In genomic region chrX:95658600-95659084, GRCm38 (mm10) we compare ENCODE assay signal across 8 mouse cellular contexts. TPM values are rescaled to one million over a fixed set of nuclear protein-coding genes. Genes with fewer than 3 reads are reported as not detected.
DNase-seq lines count a peak whose midpoint lies in the region; ATAC-seq and TF ChIP-seq lines count a peak whose summit lies in the region.

No protein-coding gene starts in this region.

- TF ChIP-seq CTCF in spleen, adult 2 months (IDR thresholded peaks at IDR 0.05; ENCODE audit: extremely low read depth, insufficient read depth, insufficient read length, insufficient replicate concordance), result no peak
- no peak for TF ChIP-seq CTCF in olfactory bulb, adult 2 months (IDR thresholded peaks at IDR 0.05; ENCODE audit: insufficient read depth, low read depth, low read length)

- DNase-seq in cerebellum, postnatal 14 days, result peak; percentile 50 to 51
- DNase-seq in cerebellum, adult 9-10 months, result no peak
- no peak for DNase-seq in spleen, adult 2 months (ENCODE audit: low read depth in 1 of 2, low spot score in 2 of 2)
- DNase-seq in spleen, postnatal 4 days (ENCODE audit: low spot score in 2 of 2), result no peak
- DNase-seq in heart, postnatal 4 days, result peak; percentile 5
- DNase-seq in right cerebral cortex, postnatal 25 days, result no peak

- TF ChIP-seq POLR2A in spleen, adult 2 months (IDR thresholded peaks at IDR 0.05; ENCODE audit: low read depth, low read length), result no peak
- TF ChIP-seq POLR2A in olfactory bulb, adult 2 months (IDR thresholded peaks at IDR 0.05; ENCODE audit: insufficient read depth, low read depth, low read length), result no peak

- no peak overlapping the region; the same call in 1 of the 2 replicates for H3K27ac ChIP-seq in spleen, adult 2 months (ENCODE audit: insufficient read depth, low read length)
- no peak overlapping the region for H3K27ac ChIP-seq in liver, embryonic 15.5 days (replicated peaks)
- H3K27ac ChIP-seq in olfactory bulb, adult 2 months (ENCODE audit: insufficient read depth, low read depth, low read length), result 0 out of 2 replicates have a peak overlapping the region, but pooled peaks have one; percentile 62

- peak overlapping the region; percentile 63 for H3K4me3 ChIP-seq in spleen, adult 2 months (ENCODE audit: extremely low read depth, insufficient read depth, insufficient read length)
- peak overlapping the region; percentile 58 for H3K4me3 ChIP-seq in liver, embryonic 15.5 days (replicated peaks)
- peak overlapping the region; percentile 38 for H3K4me3 ChIP-seq in olfactory bulb, adult 2 months (ENCODE audit: insufficient read depth, low read depth, low read length)

- no peak overlapping the region for H3K9ac ChIP-seq in liver, embryonic 15.5 days

- H3K36me3 ChIP-seq in spleen, adult 2 months (ENCODE audit: control insufficient read depth, insufficient read depth, low read length), result no peaks in the 10 kb centered on the region
- no peaks in the 10 kb centered on the region for H3K36me3 ChIP-seq in liver, embryonic 15.5 days (replicated peaks)

- ATAC-seq in liver, embryonic 15.5 days (ENCODE audit: insufficient read depth), result peak; percentile 28; the same call in 1 of the 2 replicates

- 25% methylated on average over 12 of the region's 12 CpGs for WGBS in spleen, adult 2 months
- 19% methylated on average over 12 of the region's 12 CpGs for WGBS in liver, embryonic 15.5 days (ENCODE audit: insufficient replicate concordance)
- WGBS in olfactory bulb, adult 2 months, result 17% methylated on average over 12 of the region's 12 CpGs

- H3K4me2 ChIP-seq in liver, embryonic 15.5 days, result peak overlapping the region; percentile 50

- no peaks in the 10 kb centered on the region for H3K27me3 ChIP-seq in spleen, adult 2 months (ENCODE audit: control insufficient read depth, insufficient read depth, low read length)
- H3K27me3 ChIP-seq in liver, embryonic 15.5 days, result no peaks in the 10 kb centered on the region

- H3K9me3 ChIP-seq in liver, embryonic 15.5 days (replicated peaks), result no peaks in the 10 kb centered on the region

- H3K4me1 ChIP-seq in spleen, adult 2 months (ENCODE audit: control insufficient read depth, insufficient read depth, insufficient read length), result no peaks in the 10 kb centered on the region
- H3K4me1 ChIP-seq in liver, embryonic 15.5 days (replicated peaks), result no peaks in the 10 kb centered on the region
- H3K4me1 ChIP-seq in olfactory bulb, adult 2 months (ENCODE audit: control insufficient read depth, insufficient read depth, low read length), result no peaks in the 10 kb centered on the region

RNA-seq across cellular contexts. Expression of gene Zc4h2, which starts 0.3 kb away (rescaled TPM):
- 0.67 and 0.70 TPM in 2 replicates for polyA plus RNA-seq in spleen, adult 2 months (2012; rRNA removed)
- 1 to 10 TPM; 2.6 to 3.0 TPM for total RNA-seq in heart, postnatal 4 days (2021)
- 1.2 and 1.3 TPM in 2 replicates for polyA plus RNA-seq in liver, embryonic 15.5 days (2015; fragmentation: Nextera tagmentation; extraction: Ambion mirVana)
- not detected in 2 replicates for polyA plus RNA-seq in olfactory bulb, adult 2 months (2012; ENCODE audit: insufficient read depth, insufficient read length, low replicate concordance, missing spikeins)

RNA-seq across cellular contexts. Expression of gene Zc3h12b, which starts 52.8 kb away (rescaled TPM):
- 0.21 and 0.46 TPM in 2 replicates for polyA plus RNA-seq in spleen, adult 2 months (2012; rRNA removed)
- 1 to 10 TPM; 1.5 to 1.9 TPM for total RNA-seq in heart, postnatal 4 days (2021)
- polyA plus RNA-seq in liver, embryonic 15.5 days (2015; fragmentation: Nextera tagmentation; extraction: Ambion mirVana), result 0.14 and 0.18 TPM in 2 replicates
- polyA plus RNA-seq in olfactory bulb, adult 2 months (2012; ENCODE audit: insufficient read depth, insufficient read length, low replicate concordance, missing spikeins), result not detected in 2 replicates

Comparison
In these comparisons a context has a peak if more than half of its experiments do, and no peak if none do; other contexts are left out.
1. DNase-seq: peak in cerebellum, postnatal 14 days (2 of 2) and heart, postnatal 4 days (single experiment); none in cerebellum, adult 9-10 months (single experiment), spleen, adult 2 months (0 of 2), spleen, postnatal 4 days (0 of 2) and right cerebral cortex, postnatal 25 days (single experiment).
2. Peak in every context shown above with its lines, with median percentiles within 50 percentile points of each other: H3K4me3 ChIP-seq.